Mouse (Mus musculus) erythroblast, embryonic 14.5 days (primary cell): Measurements from ENCODE around the gene Ivd.

Experiments
- GATA1 ChIP-seq: IDR thresholded peaks from 2 replicates; pipeline ENCODE4 v1.6.1; 2012; ENCODE audit warnings: low read length, inconsistent platforms, mixed read lengths
- TAL1 ChIP-seq: IDR thresholded peaks from 3 replicates; pipeline ENCODE4 v1.6.1; 2012; ENCODE audit warnings: low read length, inconsistent platforms, mixed read lengths

DNA sequence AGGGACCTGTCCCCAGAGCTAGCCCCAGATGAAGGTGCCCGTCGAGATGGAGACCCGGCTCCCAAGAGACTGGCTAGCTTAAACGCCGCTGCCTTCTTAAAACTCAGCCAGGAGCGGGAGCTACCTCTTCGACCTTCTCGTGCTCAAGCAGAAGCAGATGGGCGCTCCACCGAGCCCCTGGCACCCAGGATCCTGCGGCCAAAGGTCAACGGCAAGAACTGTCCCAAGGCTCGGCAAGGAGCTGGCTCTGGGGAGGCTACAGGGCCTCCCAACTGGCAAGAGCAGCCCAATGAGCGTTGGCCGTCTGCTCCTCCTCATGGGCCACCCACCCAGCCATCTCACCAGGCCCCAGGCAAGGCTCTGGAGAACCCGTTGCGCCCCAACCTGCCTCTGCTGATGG, 54.7 kb downstream of the Ivd start:
- TF ChIP-seq GATA1, result no peak
- no peak for TF ChIP-seq TAL1
